Mouse (Mus musculus): ENCODE measurements around the gene Hist1h2ai. TPM values are rescaled to one million over a fixed set of nuclear protein-coding genes. Genes with fewer than 3 reads are reported as not detected.
"Not testable (repeated sequence)": the region's sequence is repeated elsewhere in the genome, so short reads cannot be mapped to it uniquely, and the experiment has no call there.

Gene Hist1h2ai
- total and polyA plus RNA-seq, 3 experiments = 6.3 to 880 TPM; not detected in 1

DNA sequence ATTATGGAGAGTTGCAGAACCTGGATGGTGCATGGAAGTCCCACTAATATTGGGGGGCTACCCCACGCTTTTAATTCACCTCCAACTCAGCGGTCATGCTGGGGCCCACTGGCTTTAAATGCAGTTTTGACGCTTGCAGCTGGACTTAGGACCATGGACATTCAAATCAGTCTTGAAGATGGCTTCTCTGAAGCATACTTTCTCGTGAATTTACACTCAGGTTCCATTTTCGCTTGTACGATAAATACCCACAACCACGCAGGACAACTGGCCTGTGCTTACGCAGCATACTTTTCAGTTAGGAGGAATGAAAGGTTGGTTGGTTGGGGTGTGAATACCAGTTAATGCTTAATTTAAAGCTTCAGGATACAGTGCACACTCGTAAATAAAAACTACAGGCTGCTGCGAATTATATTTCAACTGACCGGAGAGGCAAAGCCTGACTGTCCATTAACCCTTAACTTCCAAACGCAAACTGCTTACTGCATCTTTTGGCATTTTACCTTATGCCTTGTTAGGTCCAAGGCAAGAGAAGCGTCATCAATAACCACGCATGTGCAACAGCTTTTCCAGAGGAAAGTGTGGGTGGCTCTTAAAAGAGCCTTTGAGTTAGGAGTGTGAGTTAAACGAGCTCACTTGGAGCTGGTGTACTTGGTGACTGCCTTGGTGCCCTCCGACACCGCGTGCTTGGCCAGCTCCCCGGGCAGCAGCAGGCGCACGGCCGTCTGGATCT is 925 bp upstream of the Hist1h2ai start (continued):
- TF ChIP-seq TBP (conservative IDR thresholded peaks at IDR 0.05; ENCODE audit: low read depth, low read length) = peak; percentile 55; the same call in 1 of the 2 replicates
- peak; percentile 98 for TF ChIP-seq POLR2AphosphoS2 (IDR thresholded peaks at IDR 0.05; ENCODE audit: low read depth, low read length)
- TF ChIP-seq RAD21 (IDR thresholded peaks at IDR 0.05; ENCODE audit: low read depth, low read length) = no peak
- no peak for TF ChIP-seq USF1 (IDR thresholded peaks at IDR 0.05; ENCODE audit: low read depth, low read length)

DNA sequence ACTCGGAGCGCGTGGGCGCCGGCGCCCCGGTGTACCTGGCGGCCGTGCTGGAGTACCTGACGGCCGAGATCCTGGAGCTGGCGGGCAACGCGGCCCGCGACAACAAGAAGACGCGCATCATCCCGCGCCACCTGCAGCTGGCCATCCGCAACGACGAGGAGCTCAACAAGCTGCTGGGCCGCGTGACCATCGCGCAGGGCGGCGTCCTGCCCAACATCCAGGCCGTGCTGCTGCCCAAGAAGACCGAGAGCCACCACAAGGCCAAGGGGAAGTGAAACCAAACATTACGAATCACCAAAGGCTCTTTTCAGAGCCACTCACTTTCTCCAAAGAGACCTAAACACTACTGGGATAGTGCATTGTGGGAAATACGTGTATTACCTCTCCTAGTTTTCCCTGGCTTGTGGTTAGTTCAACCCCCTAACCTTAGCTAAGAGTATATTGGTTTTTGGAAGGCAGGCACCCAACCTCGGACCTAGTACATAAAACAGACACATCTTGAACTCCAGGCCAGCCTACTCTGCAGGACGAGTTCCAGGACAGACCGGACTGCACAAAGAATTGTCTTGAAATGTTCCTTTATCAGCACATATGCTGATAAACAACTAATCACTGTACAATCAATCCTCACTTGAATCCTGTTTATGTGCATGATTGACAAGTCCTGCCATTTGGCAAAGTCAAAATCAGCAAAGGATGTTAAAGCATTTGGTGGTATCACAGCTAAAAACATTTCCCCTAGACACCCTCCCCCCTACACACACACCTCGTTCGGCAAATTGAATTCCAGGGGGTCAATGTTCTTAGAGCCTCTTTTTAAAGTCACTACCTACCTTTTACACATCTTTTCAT is 544 bp downstream of the Hist1h2ai start:
- Histone ChIP-seq H3K9ac (ENCODE audit: insufficient read depth, low read depth) (peak overlapping the region; percentile 82), H3K4me3 (replicated peaks in 1 of 3; ENCODE audit: low read depth in 2 of 3, low read length in 2 of 3, poor library complexity in 1 of 3) (peak overlapping the region; percentile 35 to 59 (median 50)), H3K4me2 (ENCODE audit: insufficient read depth, low read depth, poor library complexity, severe bottlenecking) (peak overlapping the region; percentile 33), H3K4me1 (ENCODE audit: control insufficient read depth in 1 of 2, insufficient read depth in 2 of 2) (peaks cover 2 to 30% of the 10 kb centered on the region in 2 experiments; a peak in 2 of 4 replicates), H3K27ac (ENCODE audit: insufficient read depth, low read depth) (peak overlapping the region; percentile 95)
- TF ChIP-seq NELFE (IDR thresholded peaks at IDR 0.05; ENCODE audit: low read depth, low read length) (peak; percentile 85), EP300 (IDR thresholded peaks at IDR 0.05; ENCODE audit: low read length) (peak; percentile 50), RCOR1 (conservative IDR thresholded peaks at IDR 0.05; ENCODE audit: low read depth, low read length) (peak; percentile 86), MAFK (IDR thresholded peaks at IDR 0.05; ENCODE audit: insufficient replicate concordance, low read length) (0 out of 2 replicates have a peak, but pooled peaks have one; percentile 13), HCFC1 (IDR thresholded peaks at IDR 0.05; ENCODE audit: low read depth, low read length) (peak; percentile 39; the same call in 1 of the 2 replicates), ELF1 (IDR thresholded peaks at IDR 0.05; ENCODE audit: low read depth, low read length) (0 out of 2 replicates have a peak, but pooled peaks have one; percentile 23), POLR2A (IDR thresholded peaks at IDR 0.05; ENCODE audit: low read depth, low read length) (peak; percentile 79), BHLHE40 (IDR thresholded peaks at IDR 0.05; ENCODE audit: low read depth, low read length) (peak; percentile 49), ETS1 (conservative IDR thresholded peaks at IDR 0.05; ENCODE audit: low read depth, low read length) (peak; percentile 40), MAX (IDR thresholded peaks at IDR 0.05; ENCODE audit: low read length) (peak; percentile 64; the same call in 1 of the 2 replicates), IRF4 (IDR thresholded peaks at IDR 0.05; ENCODE audit: low read depth, low read length) (peak; percentile 89), SIN3A (IDR thresholded peaks at IDR 0.05; ENCODE audit: low read length) (peak; percentile 74), MAZ (IDR thresholded peaks at IDR 0.05; ENCODE audit: low read depth, low read length) (peak; percentile 47; the same call in 1 of the 2 replicates), CHD1 (IDR thresholded peaks at IDR 0.05; ENCODE audit: low read depth, low read length) (peak; percentile 44; the same call in 1 of the 2 replicates), ZMIZ1 (IDR thresholded peaks at IDR 0.05; ENCODE audit: low read depth, low read length) (peak; percentile 98), UBTF (IDR thresholded peaks at IDR 0.05; ENCODE audit: low read depth, low read length) (peak; percentile 97; the same call in 1 of the 2 replicates)
- dilution Hi-C loops (cut with MboI; ENCODE audit: extremely low pct_ligation_motif_present, extremely low pct_unique_long_range_greater_than_20kb, low sequenced_read_pairs); H3K36me3 ChIP-seq (replicated peaks in 1 of 2; ENCODE audit: control insufficient read depth in 1 of 2, insufficient read depth in 1 of 2, low read length in 1 of 2); H3K27me3 ChIP-seq (replicated peaks); H3K9me3 ChIP-seq (replicated peaks; ENCODE audit: low read length); H3K79me2 ChIP-seq (replicated peaks; ENCODE audit: control insufficient read depth, extremely low read depth, insufficient read depth, poor library complexity, severe bottlenecking): not testable (repeated sequence)
- peak; percentile 79 for DNase-seq (ENCODE audit: extremely low read depth)
- in situ Hi-C loops (cut with MboI; ENCODE audit: low pct_ligation_motif_present, low pct_unique_long_range_greater_than_20kb, low sequenced_read_pairs) = loop anchor here (25.0 kb wide), 2 partner anchors 221 to 329 kb away; partner anchors contain the start of gene Zfp184

Data from CH12.LX (cell line).